Mouse (Mus musculus): ENCODE data around the gene Dio1. TPM values are rescaled to one million over a fixed set of nuclear protein-coding genes. Genes with fewer than 3 reads are reported as not detected.
A peak's percentile ranks its signal among the peaks of the same experiment; 100 is the strongest.

Dio1 gene
- polyA plus RNA-seq, 1 experiment from 2014 or later = 0.80 TPM

GRCm38 (mm10) chr4:107243365-107244333 is 63.3 kb downstream of the Dio1 start:
- Histone ChIP-seq H3K4me3 (replicated peaks; ENCODE audit: low read length) (no peak overlapping the region), H3K4me1 (ENCODE audit: control insufficient read depth, insufficient read depth, low read length) (peaks cover 17% of the 10 kb centered on the region), H3K9me3 (replicated peaks; ENCODE audit: control insufficient read depth, low read length) (no peaks in the 10 kb centered on the region), H3K36me3 (ENCODE audit: control insufficient read depth, insufficient read depth, low read length) (peaks cover 16% of the 10 kb centered on the region; the same call in 1 of the 2 replicates), H3K27ac (ENCODE audit: low read length) (0 out of 2 replicates have a peak overlapping the region, but pooled peaks have one; percentile 17), H3K9ac (ENCODE audit: low read length) (no peak overlapping the region), H3K27me3 (ENCODE audit: control insufficient read depth, insufficient read depth, low read length) (no peaks in the 10 kb centered on the region), H3K4me2 (ENCODE audit: low read depth, low read length) (no peak overlapping the region)
- 73% methylated on average over 6 of the region's 6 CpGs for WGBS
- no peak for ATAC-seq (ENCODE audit: insufficient read depth, low FRiP score)

Other genes with a start within 250 kb of the Dio1 start
- gene Mrpl37, start 240.3 kb downstream of the Dio1 start, polyA plus RNA-seq (2015; fragmentation: Nextera tagmentation; extraction: Ambion mirVana) = 88.2 and 91.8 TPM in 2 replicates
- 7.5 and 9.3 TPM in 2 replicates for gene Cyb5rl, start 240.2 kb downstream of the Dio1 start, polyA plus RNA-seq (2015; fragmentation: Nextera tagmentation; extraction: Ambion mirVana)
- gene Cdcp2, start 210.3 kb downstream of the Dio1 start, polyA plus RNA-seq (2015; fragmentation: Nextera tagmentation; extraction: Ambion mirVana) = not detected in 2 replicates
- 442 and 466 TPM in 2 replicates for gene Tmem59, start 128.8 kb downstream of the Dio1 start, polyA plus RNA-seq (2015; fragmentation: Nextera tagmentation; extraction: Ambion mirVana)
- 17.9 and 25.2 TPM in 2 replicates for gene Tceanc2, start 128.1 kb downstream of the Dio1 start, polyA plus RNA-seq (2015; fragmentation: Nextera tagmentation; extraction: Ambion mirVana)
- gene Ldlrad1, start 98.0 kb downstream of the Dio1 start, polyA plus RNA-seq (2015; fragmentation: Nextera tagmentation; extraction: Ambion mirVana) = not detected in 2 replicates
- gene Lrrc42, start 53.6 kb downstream of the Dio1 start, polyA plus RNA-seq (2015; fragmentation: Nextera tagmentation; extraction: Ambion mirVana) = 52.7 TPM in 2 replicates
- gene Hspb11, start 53.6 kb downstream of the Dio1 start, polyA plus RNA-seq (2015; fragmentation: Nextera tagmentation; extraction: Ambion mirVana) = 28.1 and 39.1 TPM in 2 replicates
- gene Yipf1, start 7.2 kb upstream of the Dio1 start, polyA plus RNA-seq (2015; fragmentation: Nextera tagmentation; extraction: Ambion mirVana) = 58.6 and 58.9 TPM in 2 replicates
- 24.7 and 27.0 TPM in 2 replicates for gene Ndc1, start 60.6 kb upstream of the Dio1 start, polyA plus RNA-seq (2015; fragmentation: Nextera tagmentation; extraction: Ambion mirVana)
- 0.21 and 0.87 TPM in 2 replicates for gene Glis1, start 127.4 kb upstream of the Dio1 start, polyA plus RNA-seq (2015; fragmentation: Nextera tagmentation; extraction: Ambion mirVana)

All from stomach, embryonic 16.5 days (tissue).